Mouse (Mus musculus): ENCODE results near the gene Lrmda.

The Lrmda gene

DNA sequence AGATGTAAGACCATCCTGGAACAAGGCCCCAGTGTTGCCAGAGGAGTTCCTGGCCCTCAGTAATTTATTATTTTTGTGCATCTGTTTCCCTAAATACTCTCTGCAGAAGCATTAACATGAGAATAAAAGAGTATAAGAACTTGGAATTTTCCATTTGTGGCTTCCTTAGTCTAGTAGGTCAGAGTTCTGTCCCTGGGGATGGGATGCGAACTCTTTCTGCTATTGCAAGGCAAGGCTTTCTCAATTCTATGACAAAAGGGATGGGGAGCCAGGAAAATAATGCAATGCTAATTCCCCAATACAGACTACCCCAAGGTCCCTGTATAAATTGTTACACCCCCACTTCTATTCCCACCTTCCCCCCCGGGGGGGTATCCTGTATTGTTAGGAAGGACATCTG lies 829.6 kb downstream of the Lrmda start:
- no peak for DNase-seq (ENCODE audit: low read depth, low spot score)

DNA sequence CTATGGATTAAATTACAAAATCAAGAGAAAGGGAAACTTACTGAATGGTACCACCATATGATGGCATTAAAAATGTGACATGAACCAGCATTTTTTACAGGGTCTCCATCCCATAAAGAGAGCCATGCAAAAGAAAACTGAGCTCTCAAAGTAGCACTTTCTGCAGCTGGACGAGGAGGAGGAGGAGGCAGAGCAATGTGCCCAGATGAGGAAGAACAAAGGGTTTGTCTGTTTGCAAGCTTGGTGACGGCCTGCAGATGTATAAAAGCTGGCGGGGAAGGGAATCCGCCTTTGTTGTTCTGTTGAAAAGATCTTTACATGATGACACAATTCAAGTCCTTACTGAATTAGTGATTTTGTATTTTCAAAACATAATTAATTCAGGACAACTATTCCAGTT lies 841.1 kb downstream of the Lrmda start:
- no peak for DNase-seq (ENCODE audit: low read depth, low spot score)

DNA sequence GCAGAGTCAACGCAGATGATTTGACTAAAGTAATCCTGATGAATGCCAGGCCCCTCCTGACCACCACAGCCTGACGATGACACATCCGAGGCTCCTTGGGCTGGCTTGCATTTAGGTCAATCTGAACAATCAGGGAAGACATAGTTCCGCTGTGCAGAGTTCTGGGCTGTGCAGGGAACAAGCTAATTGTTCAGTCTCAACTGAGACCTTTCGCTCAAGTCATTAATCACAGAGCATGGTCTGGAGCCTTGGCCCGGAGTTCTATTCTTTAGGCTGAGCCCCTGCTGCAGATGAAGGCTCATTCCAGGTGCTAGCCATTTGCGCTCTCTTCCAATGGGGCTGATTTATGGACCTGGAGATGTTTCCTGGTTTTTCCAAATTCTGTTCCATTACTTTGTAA lies 844.6 kb downstream of the Lrmda start:
- no peak for DNase-seq (ENCODE audit: low read depth, low spot score)

DNA sequence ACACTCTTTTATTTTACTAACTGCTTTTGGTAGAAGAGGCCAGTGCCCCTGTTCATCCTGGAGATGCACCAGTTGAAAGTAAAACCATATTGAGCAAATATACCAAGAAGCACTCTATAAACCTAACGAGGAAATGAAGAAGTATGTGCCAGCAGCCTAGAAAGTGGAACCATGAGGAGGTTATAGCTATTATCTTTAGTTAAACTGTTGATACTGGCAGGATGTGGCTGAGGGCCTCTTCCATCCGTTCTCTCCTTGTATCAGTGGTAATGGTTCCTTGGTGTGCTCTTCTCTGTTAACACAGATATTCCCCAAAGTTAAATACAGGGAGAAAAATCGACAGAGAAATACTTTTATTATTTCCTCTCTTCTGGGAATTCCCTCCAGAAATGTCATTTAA lies 855.1 kb downstream of the Lrmda start:
- no peak for DNase-seq (ENCODE audit: low read depth, low spot score)

DNA sequence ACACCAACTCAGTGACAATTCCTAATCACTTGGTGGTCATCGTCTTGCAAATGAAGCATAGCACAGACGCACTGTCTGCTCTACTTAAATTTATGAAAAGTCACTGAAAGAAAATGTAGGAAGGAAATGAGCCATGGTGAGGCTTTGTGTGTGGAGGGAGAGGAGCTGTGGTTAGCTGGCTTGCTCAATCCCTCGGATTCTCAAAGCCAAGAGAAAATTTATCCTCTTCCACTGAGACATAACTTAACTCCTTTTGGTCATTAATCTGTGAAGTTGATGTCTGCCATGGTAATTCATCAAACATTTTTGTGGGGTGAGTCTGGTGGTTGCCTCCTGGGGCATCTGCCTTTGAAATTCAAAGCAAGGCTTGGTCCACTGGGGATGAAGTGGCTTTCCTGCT lies 867.7 kb downstream of the Lrmda start:
- no peak for DNase-seq (ENCODE audit: low read depth, low spot score)

DNA sequence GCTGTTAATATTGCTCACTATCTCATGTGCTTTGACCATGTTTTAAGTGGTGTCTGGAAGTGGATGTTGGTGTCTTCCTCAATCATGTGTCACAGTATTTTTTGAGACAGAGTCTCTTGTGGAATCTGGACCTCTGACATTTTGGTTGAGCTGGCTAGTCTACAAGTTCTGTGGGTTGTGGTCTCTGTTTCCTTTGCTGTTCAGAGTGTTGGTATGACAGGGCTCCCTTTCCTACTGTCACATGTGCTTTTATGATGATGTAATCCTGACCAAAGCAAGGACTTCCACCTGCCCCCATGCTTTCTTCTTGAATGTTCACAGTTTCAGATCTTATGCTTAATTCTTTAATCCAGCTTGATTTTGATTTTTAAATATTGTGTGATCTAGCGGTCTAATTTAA lies 879.8 kb downstream of the Lrmda start:
- DNase-seq (ENCODE audit: low read depth, low spot score): no peak

DNA sequence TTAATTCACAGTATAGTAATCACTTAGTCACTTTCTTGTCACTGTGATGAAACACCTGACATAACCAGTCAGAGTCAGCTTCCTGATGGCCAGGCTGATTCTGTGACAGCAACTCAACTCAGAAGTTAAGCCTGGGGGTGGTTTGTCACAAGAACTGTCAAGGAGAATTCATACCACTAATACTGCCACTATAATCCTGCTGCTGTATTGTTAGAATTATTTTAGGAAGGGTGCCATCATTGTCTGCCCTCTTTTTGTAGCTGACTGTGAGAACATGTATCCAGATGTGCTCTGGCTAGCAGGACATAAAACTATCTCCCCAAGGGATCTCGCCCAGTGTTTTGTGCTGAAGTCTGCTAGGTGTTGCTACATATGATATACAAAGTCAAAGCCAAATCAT lies 882.6 kb downstream of the Lrmda start:
- DNase-seq (ENCODE audit: low read depth, low spot score): no peak

DNA sequence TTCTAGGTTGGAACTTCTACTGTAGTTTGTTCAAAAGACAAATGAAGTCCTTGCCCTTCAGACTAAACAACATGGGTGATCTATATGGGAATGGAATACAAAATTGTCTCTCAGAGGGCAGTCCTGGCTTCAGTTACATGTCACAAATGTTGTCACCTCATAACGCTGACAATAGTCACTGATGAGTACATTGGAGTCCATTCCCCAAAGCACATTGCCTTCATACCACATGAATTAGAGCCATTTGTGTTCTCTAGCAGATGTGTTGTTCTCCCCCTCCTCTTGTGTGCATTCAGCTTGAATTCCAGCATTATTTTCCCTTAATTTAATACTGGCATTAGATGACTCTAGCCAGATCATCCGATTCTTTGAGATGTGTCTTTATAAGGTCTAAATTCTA lies 883.4 kb downstream of the Lrmda start:
- no peak for DNase-seq (ENCODE audit: low read depth, low spot score)

DNA sequence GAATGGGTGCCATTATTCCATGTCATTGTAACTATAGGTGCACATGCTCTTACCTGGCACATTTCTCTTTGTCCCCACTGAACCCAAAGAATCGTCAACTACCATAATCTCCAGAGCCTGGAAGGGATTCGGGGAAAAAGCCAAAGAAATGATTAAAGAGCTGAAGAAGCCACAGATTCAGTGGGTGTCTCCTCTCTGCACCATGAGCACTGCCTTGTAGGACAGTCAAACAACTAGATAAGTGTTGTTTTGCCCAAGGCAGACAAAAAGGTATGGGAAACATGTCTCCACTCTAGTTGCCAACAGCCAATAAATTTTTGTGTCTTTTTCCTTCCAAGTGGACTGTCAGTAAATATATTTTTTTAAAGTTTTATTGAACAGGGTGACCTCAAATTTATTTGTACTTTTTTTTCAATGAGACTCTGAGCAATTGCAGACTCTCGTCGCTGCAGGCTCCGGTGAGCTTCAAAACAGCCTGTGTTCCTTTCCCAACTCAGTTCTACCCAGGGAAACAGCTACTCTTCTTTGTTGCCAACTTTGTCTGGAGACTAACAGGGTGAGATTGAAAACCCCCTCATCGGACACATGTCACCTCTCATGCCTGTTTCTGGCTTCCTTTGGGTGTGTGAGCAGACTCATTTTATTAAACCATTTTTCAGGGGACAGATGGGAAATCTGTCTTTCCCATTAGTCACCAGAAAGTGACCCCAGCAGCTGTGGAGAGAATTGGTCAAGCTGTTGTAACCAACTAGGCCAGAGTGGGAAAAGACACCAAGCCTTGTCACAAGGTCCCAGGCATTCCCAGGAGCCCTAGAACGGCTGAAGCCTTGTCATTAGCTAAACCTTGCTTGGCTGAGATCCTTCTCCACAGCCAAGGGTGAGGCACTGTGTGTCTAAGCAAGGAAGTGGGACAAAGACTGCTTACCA lies 886.5 kb downstream of the Lrmda start:
- DNase-seq (ENCODE audit: low read depth, low spot score): no peak

DNA sequence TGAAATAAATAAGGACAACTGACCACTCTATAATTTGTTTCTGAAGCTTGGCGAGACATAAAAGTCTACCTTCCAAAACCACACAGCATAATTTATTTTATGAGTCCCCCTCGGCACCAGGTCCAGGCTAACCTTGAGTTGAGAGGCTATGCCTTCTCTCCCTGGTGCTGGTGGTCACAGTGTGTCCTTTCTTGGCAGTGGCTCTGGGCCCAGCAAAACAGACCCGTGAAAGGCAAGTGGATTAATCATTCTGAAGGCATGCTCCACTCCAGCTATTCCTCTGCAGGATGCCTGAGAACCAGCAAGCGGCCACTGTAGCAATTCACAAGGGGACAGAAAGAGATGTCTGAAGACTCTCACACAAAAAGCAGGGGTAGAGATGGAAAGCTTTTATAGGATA lies 887.2 kb downstream of the Lrmda start:
- no peak for DNase-seq (ENCODE audit: low read depth, low spot score)

DNA sequence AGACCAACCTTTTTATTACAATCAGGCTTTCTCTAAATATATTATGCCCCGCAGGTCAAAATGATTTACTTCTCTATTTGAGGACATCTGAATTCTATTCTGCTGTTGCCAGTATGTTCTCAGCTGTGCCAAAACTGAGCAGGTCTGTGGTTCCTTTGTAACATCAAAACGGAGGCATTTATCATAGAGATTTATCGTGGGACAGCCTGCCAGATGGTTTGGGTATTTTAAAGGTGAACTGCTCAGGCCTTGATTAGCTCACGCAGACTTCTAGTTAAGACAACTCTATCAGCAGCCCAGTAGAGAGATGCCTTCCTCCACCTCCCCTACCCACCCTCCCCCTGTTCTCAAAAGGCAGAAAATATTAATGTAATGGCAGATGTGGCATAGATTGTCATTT lies 887.7 kb downstream of the Lrmda start:
- DNase-seq (ENCODE audit: low read depth, low spot score): no peak

DNA sequence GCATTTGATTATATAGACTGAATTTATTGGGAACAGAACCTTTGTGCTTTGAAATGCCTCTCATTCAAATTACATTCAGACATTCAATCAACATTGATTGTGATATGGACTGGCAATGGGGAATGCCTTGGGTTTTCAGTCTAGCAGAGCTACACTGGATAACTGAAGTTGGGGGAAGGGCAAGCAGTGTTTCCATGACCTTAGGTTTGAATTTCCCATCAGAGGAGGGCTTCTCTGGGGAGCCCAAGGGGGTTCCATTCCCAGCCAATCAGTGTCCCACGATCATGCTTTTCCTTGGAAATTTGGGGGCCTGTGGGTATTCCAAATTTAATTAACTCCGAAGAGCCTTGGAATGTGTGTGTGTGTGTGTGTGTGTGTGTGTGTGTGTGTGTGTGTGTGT lies 888.5 kb downstream of the Lrmda start:
- DNase-seq (ENCODE audit: low read depth, low spot score): no peak

DNA sequence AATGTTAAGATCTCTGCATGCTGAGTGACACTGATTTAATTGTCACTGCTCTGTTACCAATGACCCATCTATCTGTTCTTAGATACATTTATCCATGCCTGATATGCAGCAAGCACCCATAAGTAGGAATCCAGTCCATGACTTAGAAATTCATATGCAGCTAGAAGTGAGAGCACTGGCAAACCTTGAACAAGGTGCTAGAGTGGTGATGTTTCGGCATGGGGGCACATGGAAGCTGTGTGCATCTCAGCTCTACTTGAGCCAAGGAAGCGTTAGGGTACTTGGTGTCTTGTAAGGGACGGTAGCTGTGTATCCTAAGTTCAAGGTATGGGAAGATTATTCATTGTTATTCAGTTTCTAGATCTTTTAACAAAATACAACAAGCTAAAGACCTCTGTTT lies 896.0 kb downstream of the Lrmda start:
- DNase-seq (ENCODE audit: low read depth, low spot score): no peak

DNA sequence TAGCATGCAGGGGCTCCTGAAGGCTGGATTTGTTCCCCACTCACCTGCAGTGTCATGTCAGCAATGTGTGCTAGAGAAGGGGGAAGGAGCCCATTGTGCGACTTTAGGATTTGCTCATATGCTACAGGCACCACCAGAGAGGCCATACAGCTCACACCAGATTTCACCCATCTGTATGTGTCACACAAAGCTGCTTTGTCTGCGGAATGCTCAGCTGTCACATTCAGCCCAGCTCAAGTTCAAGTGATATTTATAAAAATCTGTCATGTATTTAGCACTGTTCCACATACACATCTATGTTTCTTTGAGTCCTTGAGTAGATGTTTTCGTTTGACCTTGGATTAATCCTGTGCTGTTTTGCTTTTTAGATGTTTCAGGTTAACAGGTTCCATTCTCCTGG lies 899.0 kb downstream of the Lrmda start:
- no peak for DNase-seq (ENCODE audit: low read depth, low spot score)

DNA sequence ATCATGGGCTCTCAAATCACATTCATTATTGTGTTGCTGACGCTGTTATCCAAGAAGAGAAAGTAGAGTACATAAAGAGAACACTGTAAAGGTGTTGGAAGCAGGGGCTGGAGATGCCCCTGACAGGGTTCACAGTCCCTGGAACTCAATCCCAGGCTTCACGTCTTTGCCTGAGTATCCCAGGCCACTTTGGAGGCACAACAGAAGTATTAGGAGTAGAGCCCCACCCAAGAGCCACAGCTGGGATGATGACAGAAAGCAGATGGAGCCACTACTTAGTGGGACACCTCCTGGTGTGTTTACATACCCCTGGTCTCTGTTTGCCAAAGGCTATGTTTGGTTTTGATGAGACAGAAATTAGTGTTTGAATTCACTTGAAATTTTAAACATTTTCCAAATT lies 899.4 kb downstream of the Lrmda start:
- DNase-seq (ENCODE audit: low read depth, low spot score): no peak

DNA sequence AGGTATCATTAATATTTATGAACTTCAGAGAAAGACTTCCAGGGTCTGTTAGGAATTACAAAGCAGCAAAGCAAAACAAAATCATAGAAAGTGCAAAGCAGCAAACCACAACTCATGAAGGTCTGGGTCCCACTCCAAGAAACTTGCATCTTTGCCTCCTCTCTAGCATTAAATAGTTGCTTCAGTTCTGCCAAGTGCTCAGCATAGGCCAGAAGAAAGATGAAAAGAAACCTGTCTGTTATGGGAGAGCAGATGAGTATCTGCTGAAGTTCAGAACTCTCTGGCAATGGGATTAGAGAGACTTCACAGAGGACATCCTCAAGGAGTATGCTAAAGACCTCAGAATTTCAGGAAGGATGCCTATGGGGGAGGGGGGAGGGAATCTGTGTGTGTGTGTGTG lies 901.6 kb downstream of the Lrmda start:
- DNase-seq (ENCODE audit: low read depth, low spot score): no peak

DNA sequence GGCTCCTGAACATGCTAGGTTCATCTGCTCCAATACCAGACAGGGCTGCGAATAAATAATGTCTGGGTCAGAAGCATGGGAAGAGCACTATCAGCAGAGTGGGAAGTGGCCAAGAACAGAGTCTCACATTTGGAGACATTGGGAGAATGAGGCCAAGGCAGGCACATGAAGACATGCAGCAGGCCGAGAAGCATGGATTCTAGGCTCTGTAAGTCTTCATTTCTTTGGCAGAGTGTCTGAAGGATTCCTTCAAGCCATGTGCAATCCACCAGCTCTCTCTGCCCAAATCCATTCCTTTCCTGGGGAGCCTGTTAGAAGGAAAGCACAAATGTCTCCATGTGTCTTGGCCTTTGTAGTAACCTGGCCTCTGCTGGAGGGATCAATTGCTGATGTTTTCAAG lies 902.3 kb downstream of the Lrmda start:
- no peak for DNase-seq (ENCODE audit: low read depth, low spot score)

DNA sequence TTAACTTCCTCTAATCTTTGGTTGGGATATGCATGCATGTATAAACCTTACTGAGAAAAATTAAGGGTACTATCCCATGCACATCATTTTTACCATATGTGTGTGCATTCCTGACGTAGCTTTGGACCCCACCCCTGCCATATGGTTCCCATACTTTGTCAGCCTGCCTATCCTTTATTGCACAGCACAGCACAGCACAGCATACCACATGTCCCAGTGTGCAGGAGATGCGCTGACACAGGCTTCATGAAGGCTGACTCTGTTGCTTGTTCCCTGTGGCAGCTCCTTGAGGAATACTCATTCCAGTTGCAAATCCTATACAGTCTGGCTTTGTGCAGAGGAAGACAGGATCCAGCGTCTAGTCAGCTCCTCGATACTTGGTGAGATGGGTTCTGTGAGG lies 903.1 kb downstream of the Lrmda start:
- DNase-seq (ENCODE audit: low read depth, low spot score): no peak

DNA sequence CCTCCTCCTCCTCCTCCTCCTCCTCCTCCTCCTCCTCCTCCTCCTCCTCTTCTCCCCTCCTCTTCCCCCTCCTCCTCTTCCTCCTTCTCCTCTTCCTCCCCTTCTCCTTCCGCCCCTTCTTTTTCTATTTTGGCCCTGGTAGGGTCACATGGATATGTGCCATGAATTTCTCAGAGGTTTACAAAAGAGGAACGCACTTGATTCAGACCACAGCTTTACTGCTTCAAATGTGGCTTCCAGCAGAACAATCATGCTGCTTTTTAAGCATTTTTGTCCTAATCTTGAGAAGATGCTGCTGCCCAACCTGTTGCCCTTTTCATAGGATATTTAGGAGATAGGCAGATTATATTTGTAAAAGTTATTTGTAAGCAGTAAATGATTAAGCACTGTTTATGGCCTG lies 903.7 kb downstream of the Lrmda start:
- DNase-seq (ENCODE audit: low read depth, low spot score): no peak

DNA sequence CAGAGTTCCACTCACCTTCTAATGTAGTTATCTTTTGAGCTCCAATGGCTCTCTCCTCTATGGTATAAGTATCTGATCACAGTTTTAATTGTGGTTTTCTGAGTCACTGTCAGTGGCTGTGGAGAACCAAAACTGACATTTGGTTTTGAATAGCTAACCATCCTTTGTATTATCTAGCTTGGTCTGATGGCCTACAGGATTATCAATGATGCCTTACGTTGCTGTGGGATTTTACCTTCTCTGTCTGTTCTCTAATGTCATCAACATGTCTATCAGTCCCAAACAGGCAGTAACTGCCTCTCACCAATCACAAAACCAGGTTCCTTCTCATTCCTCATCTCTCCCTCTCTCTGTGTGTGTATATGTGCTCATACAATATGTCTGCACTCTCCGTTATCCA lies 908.8 kb downstream of the Lrmda start:
- no peak for DNase-seq (ENCODE audit: low read depth, low spot score)

DNA sequence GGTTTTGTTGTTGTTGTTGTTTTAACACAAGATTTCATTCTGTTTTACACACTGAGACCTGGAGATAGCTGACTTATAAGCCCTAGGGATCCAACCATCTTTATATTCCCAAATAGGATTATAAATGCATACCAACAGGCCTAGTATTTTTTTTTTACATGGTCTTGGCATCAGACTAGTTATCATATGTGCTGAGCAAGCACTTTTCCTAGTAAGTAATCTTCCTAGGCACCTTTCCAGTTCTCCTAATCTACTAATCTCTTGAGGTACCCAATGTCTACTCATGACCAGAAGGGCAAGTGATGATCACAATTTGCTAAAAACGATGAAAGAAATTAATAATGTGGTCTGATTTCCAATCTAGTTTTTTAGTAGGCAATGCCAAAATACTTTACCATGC lies 909.2 kb downstream of the Lrmda start:
- no peak for DNase-seq (ENCODE audit: low read depth, low spot score)

DNA sequence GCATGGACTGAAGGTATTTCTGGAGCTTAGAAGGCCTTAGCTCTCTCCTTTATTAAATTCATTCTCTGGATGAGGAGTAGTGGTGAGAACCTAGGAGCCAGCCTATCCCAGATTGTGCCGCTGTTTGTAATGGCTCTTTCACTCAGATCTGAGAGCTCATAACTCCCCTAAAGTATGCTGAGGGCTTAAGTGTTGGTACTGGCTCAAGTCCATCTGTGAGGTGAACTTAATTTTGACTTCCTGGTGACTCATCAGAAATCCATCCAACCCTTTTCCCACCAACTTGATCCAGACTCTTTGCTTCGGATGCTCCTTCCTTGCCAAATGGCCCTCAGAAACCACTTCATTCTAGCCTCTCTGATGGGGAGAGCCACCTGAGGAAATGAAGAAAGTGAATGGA lies 910.1 kb downstream of the Lrmda start:
- DNase-seq (ENCODE audit: low read depth, low spot score): no peak

DNA sequence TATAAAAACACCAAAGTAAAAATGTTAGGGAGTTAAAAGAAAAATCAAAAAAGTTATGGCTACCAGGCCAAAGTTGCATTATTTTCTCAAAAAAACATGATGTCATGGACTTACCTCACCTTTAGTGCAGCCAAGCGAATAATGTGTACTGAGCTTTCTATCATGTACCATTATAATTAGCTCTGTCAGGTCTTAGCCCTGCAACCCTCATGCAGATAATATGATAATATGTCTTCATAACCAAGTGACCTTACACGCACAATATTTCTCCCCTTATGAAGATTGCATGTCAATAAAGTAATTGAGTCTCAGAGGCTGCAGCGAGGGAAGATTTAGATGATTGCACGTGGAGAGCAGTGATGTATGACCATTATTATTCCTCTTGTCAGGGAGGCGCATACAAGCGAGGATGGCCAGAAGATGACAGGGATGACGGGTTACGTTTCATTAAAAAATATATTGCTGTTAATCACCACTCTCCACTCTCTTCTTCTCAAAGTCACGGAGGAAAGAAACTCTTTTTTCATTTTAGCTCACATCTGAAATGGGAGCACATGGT lies 911.1 kb downstream of the Lrmda start:
- DNase-seq (ENCODE audit: low read depth, low spot score): no peak

Data from A20 (cell line).